Mouse (Mus musculus): ENCODE data around the gene Vwa5b2. TPM values are rescaled to one million over a fixed set of nuclear protein-coding genes. Genes with fewer than 3 reads are reported as not detected.
A peak's percentile ranks its signal among the peaks of the same experiment; 100 is the strongest.

Gene Vwa5b2
- polyA plus RNA-seq, 1 experiment, result 0.15 TPM

DNA sequence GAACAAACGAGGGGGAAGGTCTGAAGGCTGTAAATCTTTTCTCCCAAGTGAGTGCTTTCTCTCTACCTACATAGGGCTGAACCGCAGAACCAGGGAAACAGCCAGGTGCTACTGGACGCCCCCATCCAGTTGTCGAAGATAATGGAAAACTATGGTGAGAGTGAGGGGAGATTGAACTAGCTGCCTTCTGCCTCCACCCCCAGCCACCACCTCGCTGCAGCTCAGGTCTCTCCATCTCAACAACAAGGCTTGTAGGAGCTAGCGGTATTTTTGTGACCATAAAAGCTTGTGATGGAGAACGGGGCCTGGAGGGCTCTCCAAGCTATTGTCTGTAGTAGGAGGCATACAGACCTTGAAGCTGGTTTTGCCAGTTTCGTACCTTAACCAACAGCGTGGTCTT is 40.1 kb upstream of the Vwa5b2 start:
- TF ChIP-seq POLR2A (IDR thresholded peaks at IDR 0.05; ENCODE audit: control insufficient read depth, extremely low read depth, insufficient read depth, low read length, poor library complexity), result no peak
- TF ChIP-seq CTCF (IDR thresholded peaks at IDR 0.05; ENCODE audit: borderline replicate concordance, control insufficient read depth, extremely low read depth, insufficient read depth, low read length, poor library complexity), result no peak
- Histone ChIP-seq H3K4me1 (replicated peaks; ENCODE audit: control insufficient read depth, insufficient read depth, low read length) (peaks cover 7% of the 10 kb centered on the region), H3K4me3 (ENCODE audit: control insufficient read depth, insufficient read depth, low read length) (peak overlapping the region; percentile 86), H3K36me3 (ENCODE audit: control insufficient read depth, insufficient read depth, low read length) (peaks cover 36% of the 10 kb centered on the region), H3K27me3 (ENCODE audit: control insufficient read depth, insufficient read depth, low read length) (no peaks in the 10 kb centered on the region), H3K27ac (ENCODE audit: control insufficient read depth, insufficient read depth, low read length) (no peak overlapping the region)
- WGBS, result 47% methylated on average over 9 of the region's 9 CpGs
- DNase-seq, result no peak

DNA sequence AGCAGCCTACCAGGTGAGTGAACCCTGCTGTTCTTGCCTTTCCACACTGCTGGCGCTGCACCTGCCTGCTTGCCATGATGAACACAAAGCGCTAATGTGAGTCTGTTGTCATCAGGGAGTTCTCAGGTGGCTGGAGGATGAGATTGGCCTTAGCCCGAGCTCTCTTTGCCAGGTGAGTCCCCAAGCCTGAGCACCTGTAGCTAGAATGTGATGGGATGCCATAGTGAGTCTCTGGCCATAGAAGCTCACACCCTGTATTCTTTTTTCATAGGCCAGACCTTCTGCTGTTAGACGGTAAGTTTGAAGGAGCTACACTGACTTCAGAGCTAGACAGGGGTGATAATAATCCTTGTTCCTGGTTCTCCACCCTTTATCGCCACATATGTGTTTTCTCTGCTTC is 37.6 kb upstream of the Vwa5b2 start:
- WGBS, result 98% methylated on average over 5 of the region's 5 CpGs
- no peak overlapping the region for H3K27ac ChIP-seq (ENCODE audit: control insufficient read depth, insufficient read depth, low read length)
- no peak overlapping the region for H3K4me3 ChIP-seq (ENCODE audit: control insufficient read depth, insufficient read depth, low read length)
- TF ChIP-seq CTCF (IDR thresholded peaks at IDR 0.05; ENCODE audit: borderline replicate concordance, control insufficient read depth, extremely low read depth, insufficient read depth, low read length, poor library complexity), result no peak
- no peak for TF ChIP-seq POLR2A (IDR thresholded peaks at IDR 0.05; ENCODE audit: control insufficient read depth, extremely low read depth, insufficient read depth, low read length, poor library complexity)
- peaks cover 7% of the 10 kb centered on the region for H3K4me1 ChIP-seq (replicated peaks; ENCODE audit: control insufficient read depth, insufficient read depth, low read length)
- H3K27me3 ChIP-seq (ENCODE audit: control insufficient read depth, insufficient read depth, low read length), result no peaks in the 10 kb centered on the region
- peaks cover 42% of the 10 kb centered on the region for H3K36me3 ChIP-seq (ENCODE audit: control insufficient read depth, insufficient read depth, low read length)
- DNase-seq, result no peak

DNA sequence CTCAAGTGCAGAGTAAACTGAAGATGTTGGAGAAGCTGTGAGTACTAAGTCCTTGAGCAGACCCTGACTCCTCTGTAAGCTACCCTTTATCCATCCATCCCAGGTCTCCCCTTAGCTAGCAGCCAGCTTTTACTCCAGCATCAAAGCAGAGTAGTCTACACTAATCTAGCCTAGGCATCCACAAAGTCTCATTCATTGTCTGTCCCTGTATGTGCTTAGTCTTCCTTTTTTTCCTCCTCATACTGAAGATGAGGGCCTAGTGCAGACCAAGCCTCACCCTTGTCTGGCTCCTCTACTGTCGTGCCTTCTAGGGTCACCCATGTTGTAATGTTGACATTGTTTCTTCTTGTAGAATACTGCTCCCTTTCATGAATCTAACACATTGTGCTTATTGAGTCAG is 36.7 kb upstream of the Vwa5b2 start:
- TF ChIP-seq POLR2A (IDR thresholded peaks at IDR 0.05; ENCODE audit: control insufficient read depth, extremely low read depth, insufficient read depth, low read length, poor library complexity) (no peak), CTCF (IDR thresholded peaks at IDR 0.05; ENCODE audit: borderline replicate concordance, control insufficient read depth, extremely low read depth, insufficient read depth, low read length, poor library complexity) (no peak)
- H3K4me3 ChIP-seq (ENCODE audit: control insufficient read depth, insufficient read depth, low read length), result no peak overlapping the region
- 95% methylated on average over 1 of the region's 1 CpGs for WGBS

DNA sequence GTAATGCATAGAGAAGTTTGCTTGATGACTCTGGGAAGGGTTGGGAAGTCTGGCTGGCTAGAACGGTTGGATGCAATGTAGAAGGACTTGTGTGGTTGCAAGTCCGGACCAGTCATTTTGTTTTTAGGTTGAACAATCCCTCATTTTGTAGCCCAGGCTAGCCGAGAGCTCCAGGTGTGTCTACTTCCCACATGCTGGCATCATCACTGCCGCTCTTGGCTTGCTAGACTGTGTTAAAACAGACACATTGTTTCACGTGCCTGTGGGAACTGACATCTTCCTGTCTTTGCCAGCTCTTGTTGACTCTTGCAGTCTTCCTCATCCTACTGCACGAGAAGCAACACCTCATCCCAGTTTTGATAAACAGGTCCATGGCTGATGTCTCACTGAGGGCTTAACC is 34.3 kb upstream of the Vwa5b2 start:
- 93% methylated on average over 6 of the region's 6 CpGs for WGBS
- DNase-seq, result no peak
- Histone ChIP-seq H3K4me3 (ENCODE audit: control insufficient read depth, insufficient read depth, low read length) (no peak overlapping the region), H3K4me1 (replicated peaks; ENCODE audit: control insufficient read depth, insufficient read depth, low read length) (no peaks in the 10 kb centered on the region), H3K27me3 (ENCODE audit: control insufficient read depth, insufficient read depth, low read length) (no peaks in the 10 kb centered on the region), H3K27ac (ENCODE audit: control insufficient read depth, insufficient read depth, low read length) (no peak overlapping the region), H3K36me3 (ENCODE audit: control insufficient read depth, insufficient read depth, low read length) (peaks cover 69% of the 10 kb centered on the region)
- TF ChIP-seq CTCF (IDR thresholded peaks at IDR 0.05; ENCODE audit: borderline replicate concordance, control insufficient read depth, extremely low read depth, insufficient read depth, low read length, poor library complexity) (no peak), POLR2A (IDR thresholded peaks at IDR 0.05; ENCODE audit: control insufficient read depth, extremely low read depth, insufficient read depth, low read length, poor library complexity) (no peak)

More for the DNA sequence above, 36.7 kb upstream of the Vwa5b2 start:
- Histone ChIP-seq H3K27ac (ENCODE audit: control insufficient read depth, insufficient read depth, low read length) (no peak overlapping the region), H3K36me3 (ENCODE audit: control insufficient read depth, insufficient read depth, low read length) (peaks cover 46% of the 10 kb centered on the region), H3K4me1 (replicated peaks; ENCODE audit: control insufficient read depth, insufficient read depth, low read length) (peaks cover 7% of the 10 kb centered on the region), H3K27me3 (ENCODE audit: control insufficient read depth, insufficient read depth, low read length) (no peaks in the 10 kb centered on the region)
- DNase-seq, result no peak

DNA sequence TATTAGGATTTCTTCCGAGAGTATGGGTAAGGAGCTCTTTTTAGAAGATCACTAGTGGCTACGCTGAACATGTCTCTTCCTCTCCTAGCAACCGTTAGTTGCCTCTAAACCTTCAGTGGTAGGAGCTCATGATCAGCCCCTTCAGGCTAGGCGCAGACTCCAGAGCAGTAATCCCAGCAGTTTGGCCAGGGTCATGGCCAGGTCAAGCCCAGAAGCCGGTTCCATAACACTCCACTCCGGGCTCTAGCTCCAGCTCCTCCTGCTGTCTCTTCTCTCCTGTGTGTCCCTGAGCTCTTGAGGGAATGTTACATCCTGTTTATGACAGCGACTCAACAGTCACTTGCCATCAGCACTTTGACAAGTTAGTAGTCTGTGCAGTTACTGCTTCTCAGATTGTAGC is 31.9 kb upstream of the Vwa5b2 start:
- Histone ChIP-seq H3K4me1 (replicated peaks; ENCODE audit: control insufficient read depth, insufficient read depth, low read length) (no peaks in the 10 kb centered on the region), H3K36me3 (ENCODE audit: control insufficient read depth, insufficient read depth, low read length) (peaks cover 62% of the 10 kb centered on the region), H3K27ac (ENCODE audit: control insufficient read depth, insufficient read depth, low read length) (no peak overlapping the region), H3K27me3 (ENCODE audit: control insufficient read depth, insufficient read depth, low read length) (no peaks in the 10 kb centered on the region), H3K4me3 (ENCODE audit: control insufficient read depth, insufficient read depth, low read length) (no peak overlapping the region)
- DNase-seq, result no peak
- TF ChIP-seq CTCF (IDR thresholded peaks at IDR 0.05; ENCODE audit: borderline replicate concordance, control insufficient read depth, extremely low read depth, insufficient read depth, low read length, poor library complexity), result no peak
- 94% methylated on average over 7 of the region's 7 CpGs for WGBS

DNA sequence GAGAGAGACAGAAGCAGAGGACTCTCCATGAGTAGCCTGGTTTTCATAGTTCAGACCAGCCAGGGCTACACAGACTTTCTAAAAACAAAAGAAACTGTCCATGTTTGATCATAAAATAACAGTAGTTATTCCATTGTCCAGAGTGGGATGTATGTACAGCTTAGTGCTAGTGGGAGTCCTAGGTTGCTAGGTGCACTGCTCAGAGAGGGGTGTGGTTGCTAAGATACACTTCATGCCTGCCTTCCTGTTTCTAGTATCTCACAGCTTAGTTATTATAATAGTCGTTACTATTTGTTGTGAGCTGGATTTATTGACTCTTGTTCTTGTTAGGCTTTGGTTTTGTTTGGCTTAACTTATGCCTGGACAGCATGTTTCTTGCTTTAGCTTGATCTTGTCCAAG is 24.2 kb upstream of the Vwa5b2 start:
- H3K4me3 ChIP-seq (ENCODE audit: control insufficient read depth, insufficient read depth, low read length), result no peak overlapping the region
- H3K27me3 ChIP-seq (ENCODE audit: control insufficient read depth, insufficient read depth, low read length), result no peaks in the 10 kb centered on the region
- no peak overlapping the region for H3K27ac ChIP-seq (ENCODE audit: control insufficient read depth, insufficient read depth, low read length)
- no peak for TF ChIP-seq CTCF (IDR thresholded peaks at IDR 0.05; ENCODE audit: borderline replicate concordance, control insufficient read depth, extremely low read depth, insufficient read depth, low read length, poor library complexity)
- no peak for TF ChIP-seq POLR2A (IDR thresholded peaks at IDR 0.05; ENCODE audit: control insufficient read depth, extremely low read depth, insufficient read depth, low read length, poor library complexity)
- H3K4me1 ChIP-seq (replicated peaks; ENCODE audit: control insufficient read depth, insufficient read depth, low read length), result no peaks in the 10 kb centered on the region
- no peak for DNase-seq
- H3K36me3 ChIP-seq (ENCODE audit: control insufficient read depth, insufficient read depth, low read length), result peaks cover 15% of the 10 kb centered on the region
- WGBS, result 23% methylated on average over 1 of the region's 1 CpGs

DNA sequence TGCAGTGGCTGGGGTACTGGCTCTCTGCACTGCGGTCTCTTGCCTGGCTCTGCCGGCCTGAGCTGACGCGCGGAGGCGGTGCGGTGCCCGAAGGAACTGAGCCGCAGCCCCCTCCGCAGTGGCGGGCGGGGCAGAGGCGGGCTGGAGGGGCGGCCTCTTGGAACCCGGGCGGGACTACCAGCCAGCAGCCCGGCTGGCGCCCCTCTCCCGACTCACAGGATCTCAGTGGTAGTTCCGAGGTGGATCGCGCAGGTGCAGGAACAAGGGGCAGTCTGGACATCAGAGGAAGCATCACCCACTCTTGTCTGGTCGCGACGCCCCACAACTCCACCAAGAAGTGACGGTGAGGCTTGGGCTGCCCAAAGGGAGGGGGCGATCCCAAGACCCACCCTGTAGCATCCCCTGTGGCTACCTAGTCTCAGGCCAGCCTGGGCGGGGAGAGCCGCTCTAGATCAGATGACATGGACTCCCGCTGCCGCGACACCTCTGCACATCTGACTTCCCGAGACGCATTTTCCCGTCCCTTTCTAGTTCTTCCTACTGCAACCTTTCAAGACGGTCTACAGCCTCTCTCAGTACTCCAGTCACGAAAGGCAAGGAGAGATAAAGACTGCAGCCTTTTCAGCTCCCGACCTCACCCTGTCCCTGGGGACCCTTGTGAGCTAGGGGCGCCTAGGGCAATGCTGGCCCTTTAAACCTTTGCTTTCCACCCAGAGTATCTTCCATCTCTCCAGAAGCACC is 838 bp downstream of the Vwa5b2 start:
- 2% methylated on average over 39 of the region's 39 CpGs for WGBS
- no peaks in the 10 kb centered on the region for H3K4me1 ChIP-seq (replicated peaks; ENCODE audit: control insufficient read depth, insufficient read depth, low read length)
- no peaks in the 10 kb centered on the region for H3K36me3 ChIP-seq (ENCODE audit: control insufficient read depth, insufficient read depth, low read length)
- DNase-seq, result no peak
- H3K27ac ChIP-seq (ENCODE audit: control insufficient read depth, insufficient read depth, low read length), result no peak overlapping the region
- peaks cover 28% of the 10 kb centered on the region for H3K27me3 ChIP-seq (ENCODE audit: control insufficient read depth, insufficient read depth, low read length)
- H3K4me3 ChIP-seq (ENCODE audit: control insufficient read depth, insufficient read depth, low read length), result no peak overlapping the region
- no peak for TF ChIP-seq CTCF (IDR thresholded peaks at IDR 0.05; ENCODE audit: borderline replicate concordance, control insufficient read depth, extremely low read depth, insufficient read depth, low read length, poor library complexity)

Measured in thymus, adult 2 months (tissue).